Mouse (Mus musculus) skeletal muscle tissue, postnatal 0 days (tissue): ENCODE data around the gene Ppm1n. TPM values are rescaled to one million over a fixed set of nuclear protein-coding genes. Genes with fewer than 3 reads are reported as not detected.

Experiments used
- polyA plus RNA-seq: library from polyadenylated mRNA; unstranded; fragments of >200 nt; fragmentation: Nextera tagmentation; extraction: Ambion mirVana; gene quantifications from 2 replicates; pipeline ENCODE4 v1.2.1, GENCODE M21; 2015

Ppm1n gene
- polyA plus RNA-seq = 0.11 TPM in 1 of 2 replicates, not detected in the other

DNA sequence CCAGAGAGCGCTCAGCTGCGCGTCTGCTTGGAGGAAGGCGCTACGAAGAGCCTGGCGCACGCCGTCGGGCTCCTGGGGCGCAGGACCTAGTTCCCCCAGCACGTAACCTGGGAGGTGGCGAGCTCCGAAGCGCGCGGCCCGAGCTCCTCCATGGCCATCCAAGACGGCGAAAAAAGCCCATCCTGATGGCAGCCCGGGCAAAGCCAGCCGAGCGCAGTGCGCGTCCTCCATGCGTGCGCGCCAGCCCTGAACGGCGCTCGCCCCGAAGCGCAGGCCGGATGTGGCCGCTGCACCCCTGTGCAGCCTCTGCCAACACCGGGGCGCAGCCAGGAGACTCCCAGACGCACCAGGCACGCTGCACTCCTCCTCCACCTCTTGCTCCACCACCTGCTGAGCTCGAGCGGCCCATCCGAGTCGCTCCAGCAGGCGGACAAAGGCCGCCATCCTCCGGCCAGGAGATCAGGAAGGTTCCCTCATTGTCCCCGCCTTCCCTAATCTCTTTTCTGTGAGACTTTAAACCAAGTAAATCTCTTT is at the start of gene Ppm1n:
Gene Ppm1n (minus strand): TSS at position 484 of the 534 bp plus-strand sequence.

DNA sequence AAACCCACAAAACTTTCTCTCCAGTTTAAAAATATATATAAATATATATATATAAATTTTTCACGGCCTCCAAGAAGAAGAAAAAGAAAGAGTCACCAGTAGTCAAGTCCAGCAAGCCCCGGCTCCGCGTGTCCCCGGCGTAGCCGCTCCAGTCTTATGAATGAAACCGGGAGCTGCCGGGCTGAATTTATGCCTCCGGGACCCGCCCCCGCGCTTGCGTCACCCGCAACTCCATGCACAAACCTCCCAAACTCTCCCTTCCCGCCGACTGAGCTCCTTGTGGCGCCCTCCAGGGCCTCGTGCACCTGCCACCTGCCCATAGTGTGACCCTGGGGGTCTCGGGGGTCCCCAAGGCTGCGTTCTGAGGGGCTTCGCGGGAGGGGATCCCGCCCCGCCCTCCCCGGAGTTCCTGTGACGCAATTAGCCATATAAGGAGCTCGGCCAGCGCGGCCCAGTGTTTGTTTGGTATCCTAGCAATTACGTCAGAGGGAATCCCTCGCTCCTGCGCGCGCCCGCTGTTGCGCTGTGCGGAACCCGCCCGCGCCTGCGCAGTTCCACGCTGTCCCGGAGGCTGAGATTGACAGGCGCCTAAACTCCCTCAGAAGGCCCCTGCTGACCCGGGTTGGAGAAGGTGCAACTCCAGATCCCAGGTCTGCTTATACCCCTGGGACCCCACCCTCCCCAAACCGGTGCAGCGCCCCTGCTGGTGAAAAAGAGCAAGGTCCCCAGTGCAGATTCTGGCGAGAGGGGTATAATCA is 30.2 kb upstream of the Ppm1n start, which contains the start of gene Fosb:
Gene Fosb (minus strand): TSS at position 168 of the 758 bp plus-strand sequence.

DNA sequence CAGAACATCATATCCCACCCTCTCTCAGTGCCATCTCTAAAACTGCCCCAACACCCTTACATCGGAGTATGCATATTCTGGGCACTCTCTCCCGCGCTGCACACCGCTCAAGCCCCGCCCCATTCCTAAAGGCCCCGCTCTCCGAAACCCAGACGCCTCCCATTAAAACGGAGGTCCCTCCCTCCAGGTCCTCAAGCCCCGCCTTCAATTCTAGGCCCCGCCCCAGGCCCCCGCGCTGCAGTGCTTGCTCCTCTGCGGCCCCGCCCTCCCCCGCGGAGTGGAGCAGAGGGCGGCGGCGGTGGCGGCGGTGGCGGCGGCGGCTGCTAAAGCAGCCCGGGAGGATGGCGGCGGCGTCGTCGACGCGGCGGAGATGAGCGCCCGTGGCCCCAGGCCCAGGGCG is 2.5 kb upstream of the Ppm1n start, which contains the start of gene Rtn2:
Gene Rtn2 (plus strand): TSS at position 240 of the 400 bp plus-strand sequence.

DNA sequence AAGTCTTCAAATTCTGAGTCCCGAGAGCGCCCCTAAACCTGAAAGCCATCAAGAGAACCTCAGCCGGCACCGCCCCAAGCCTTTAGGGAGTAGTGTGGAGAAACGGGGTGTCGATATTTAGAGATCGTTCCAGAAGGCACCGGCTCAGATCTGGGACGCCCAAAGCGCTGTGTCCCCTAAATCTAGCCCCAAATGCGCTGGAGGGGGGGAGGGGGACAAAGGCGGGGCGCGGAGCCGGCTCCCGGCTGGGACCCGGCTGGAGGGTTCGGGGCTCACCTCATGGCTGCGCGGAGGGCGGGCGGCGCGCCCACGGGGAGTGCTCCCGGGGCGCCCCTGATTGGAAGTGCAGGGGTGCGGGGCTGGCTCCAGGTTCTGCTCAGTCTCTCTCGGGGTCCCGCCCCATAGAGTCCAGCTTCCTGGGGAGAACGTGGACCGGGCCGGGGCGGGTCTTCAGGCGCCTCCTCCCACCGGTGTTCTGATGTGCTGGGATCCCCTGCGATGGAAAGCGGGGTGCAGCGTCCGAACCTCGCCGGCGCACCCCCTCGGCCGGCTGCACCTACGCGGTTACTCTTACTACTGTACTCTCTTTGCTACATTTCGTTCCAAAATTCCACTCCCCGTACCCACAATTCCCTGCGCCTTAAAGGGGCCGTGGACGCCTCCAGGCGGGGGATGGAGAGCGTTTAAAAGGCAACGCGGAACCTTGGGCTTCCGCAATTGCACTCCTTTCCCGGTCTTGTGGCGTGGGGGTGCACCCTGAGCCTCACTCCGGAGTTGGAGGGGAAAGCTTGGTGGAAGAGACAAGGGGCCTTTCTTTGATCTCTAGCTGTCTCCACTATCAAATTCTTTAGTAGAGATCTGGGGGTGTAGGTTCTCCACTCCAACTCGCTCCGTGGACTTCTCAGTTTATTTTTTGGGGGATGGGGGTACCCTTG is 8.4 kb downstream of the Ppm1n start, which contains the start of gene Vasp:
Gene Vasp (minus strand): TSS at position 580 of the 935 bp plus-strand sequence.

DNA sequence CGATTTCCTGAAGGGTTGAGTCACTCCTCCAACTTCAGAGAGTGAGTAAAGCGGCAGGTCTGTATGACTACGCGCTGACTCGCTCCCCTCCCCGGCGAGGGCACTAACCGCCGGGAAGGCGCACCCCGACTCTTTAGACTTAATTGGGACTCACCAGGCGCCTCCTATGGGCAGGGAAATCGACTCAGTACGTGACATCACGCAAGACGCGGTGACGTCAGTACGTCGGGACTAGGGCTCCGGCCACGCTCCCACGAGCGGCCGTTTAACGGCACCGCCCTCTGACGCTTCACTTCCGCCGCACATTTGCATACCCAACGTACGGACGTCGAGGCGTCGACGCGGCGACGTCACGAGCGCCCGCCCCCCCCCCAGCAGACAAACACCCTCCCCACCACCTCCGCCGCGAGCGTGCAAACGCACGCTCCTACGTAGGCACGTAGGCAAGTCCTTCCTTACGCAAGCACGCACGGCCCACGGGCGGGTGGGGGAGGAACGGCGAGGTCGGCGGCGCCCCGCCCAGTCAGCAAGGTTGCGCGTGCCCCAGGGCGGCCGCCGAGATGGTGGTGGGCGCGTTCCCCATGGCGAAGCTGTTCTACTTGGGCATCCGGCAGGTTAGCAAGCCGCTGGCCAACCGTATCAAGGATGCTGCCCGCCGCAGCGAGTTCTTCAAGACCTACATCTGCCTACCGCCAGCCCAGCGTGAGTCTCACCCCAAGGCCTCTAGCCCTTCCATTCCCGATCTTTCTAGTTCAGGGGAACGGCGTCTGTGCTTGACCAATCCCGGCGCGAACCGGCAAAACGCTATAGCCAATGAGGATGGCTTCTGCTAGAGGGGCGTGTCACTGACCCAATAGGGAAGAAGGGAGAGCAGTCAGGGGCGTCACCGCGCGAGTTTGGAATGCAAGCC is 51.7 kb downstream of the Ppm1n start, which contains the start of gene Opa3:
Gene Opa3 (plus strand): TSS at position 452 of the 910 bp plus-strand sequence.

Other genes starting within 250 kb of the Ppm1n start
- gene Rsph6a, start 225.4 kb downstream of the Ppm1n start, polyA plus RNA-seq = not detected in 2 replicates
- 14.4 and 14.7 TPM in 2 replicates for gene Dmwd, start 203.8 kb downstream of the Ppm1n start, polyA plus RNA-seq
- 145 and 149 TPM in 2 replicates for gene Dmpk, start 196.2 kb downstream of the Ppm1n start, polyA plus RNA-seq
- gene Six5, start 185.5 kb downstream of the Ppm1n start, polyA plus RNA-seq = 3.9 and 4.8 TPM in 2 replicates
- 0.30 and 0.65 TPM in 2 replicates for gene Gm4969, start 161.7 kb downstream of the Ppm1n start, polyA plus RNA-seq
- 5.7 and 6.0 TPM in 2 replicates for gene Fbxo46, start 160.2 kb downstream of the Ppm1n start, polyA plus RNA-seq
- 7.6 and 8.3 TPM in 2 replicates for gene Qpctl, start 130.8 kb downstream of the Ppm1n start, polyA plus RNA-seq
- gene Snrpd2, start 130.3 kb downstream of the Ppm1n start, polyA plus RNA-seq = 73.1 and 81.1 TPM in 2 replicates
- 0.15 and 0.72 TPM in 2 replicates for gene Gipr, start 113.9 kb downstream of the Ppm1n start, polyA plus RNA-seq
- gene Eml2, start 103.6 kb downstream of the Ppm1n start, polyA plus RNA-seq = 4.9 and 5.0 TPM in 2 replicates
- 1.3 TPM in 2 replicates for gene Gpr4, start 67.5 kb downstream of the Ppm1n start, polyA plus RNA-seq
- gene Opa3, start 51.7 kb downstream of the Ppm1n start, polyA plus RNA-seq = 22.8 and 24.1 TPM in 2 replicates
- 41.2 and 52.3 TPM in 2 replicates for gene Vasp, start 8.2 kb downstream of the Ppm1n start, polyA plus RNA-seq
- gene Rtn2, start 2.6 kb upstream of the Ppm1n start, polyA plus RNA-seq = 408 and 509 TPM in 2 replicates
- 0.23 and 0.84 TPM in 2 replicates for gene Fosb, start 30.0 kb upstream of the Ppm1n start, polyA plus RNA-seq
- gene Ercc1, start 64.7 kb upstream of the Ppm1n start, polyA plus RNA-seq = 37.1 and 45.7 TPM in 2 replicates
- 13.9 TPM in 2 replicates for gene Cd3eap, start 79.4 kb upstream of the Ppm1n start, polyA plus RNA-seq
- gene Ppp1r13l, start 79.7 kb upstream of the Ppm1n start, polyA plus RNA-seq = 1.4 and 2.4 TPM in 2 replicates
- gene Ercc2, start 101.9 kb upstream of the Ppm1n start, polyA plus RNA-seq = 5.0 and 5.1 TPM in 2 replicates
- gene Klc3, start 124.0 kb upstream of the Ppm1n start, polyA plus RNA-seq = 0.12 and 1.7 TPM in 2 replicates
- 17,276 and 19,625 TPM in 2 replicates for gene Ckm, start 124.7 kb upstream of the Ppm1n start, polyA plus RNA-seq
- 3.4 and 4.4 TPM in 2 replicates for gene Mark4, start 178.8 kb upstream of the Ppm1n start, polyA plus RNA-seq
- 0.21 and 0.37 TPM in 2 replicates for gene Exoc3l2, start 183.3 kb upstream of the Ppm1n start, polyA plus RNA-seq
- gene Bloc1s3, start 228.3 kb upstream of the Ppm1n start, polyA plus RNA-seq = 1.1 and 1.6 TPM in 2 replicates
- gene Trappc6a, start 228.3 kb upstream of the Ppm1n start, polyA plus RNA-seq = 50.0 and 57.3 TPM in 2 replicates
- 0.74 TPM in 1 of 2 replicates, not detected in the other for gene Nkpd1, start 237.8 kb upstream of the Ppm1n start, polyA plus RNA-seq